22 mouse cellular contexts compared by ENCODE assay signal in the genomic region with DNA sequence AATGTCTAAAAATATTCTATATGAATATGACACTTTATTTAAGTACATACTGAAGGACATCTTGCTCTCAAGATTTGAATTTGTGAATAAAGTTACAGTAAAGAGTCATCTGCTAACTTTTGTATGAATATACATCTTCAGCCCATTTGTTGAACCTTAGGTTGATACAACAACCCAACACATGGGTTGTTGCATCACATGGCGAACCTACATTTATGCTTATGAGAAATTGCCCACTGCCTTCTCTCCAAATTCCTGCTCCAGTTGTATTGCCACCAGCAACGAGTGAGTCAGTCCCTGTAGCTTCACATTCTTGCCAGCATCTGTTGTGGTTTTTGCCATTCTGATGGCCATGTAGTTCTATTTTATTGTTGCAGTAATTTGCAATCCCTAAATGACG.
"Had no signal": no experiment of that assay in that cellular context is flagged by ENCODE, and none has a peak within 500 bp of the region (broad histone marks: within the 10 kb centered on the region; RNA-seq: fewer than 3 reads in every experiment).

No protein-coding gene starts in this region.

- H3K27me3 ChIP-seq: heart, embryonic 13.5 days; heart, embryonic 15.5 days; hindbrain, embryonic 13.5 days; hindbrain, embryonic 15.5 days; kidney, embryonic 15.5 days; limb, embryonic 13.5 days; limb, embryonic 15.5 days; liver, embryonic 12.5 days had no signal

- H3K36me3 ChIP-seq: heart, embryonic 13.5 days; heart, embryonic 15.5 days; hindbrain, embryonic 13.5 days; hindbrain, embryonic 15.5 days; kidney, embryonic 15.5 days; limb, embryonic 13.5 days; limb, embryonic 15.5 days; liver, embryonic 12.5 days had no signal

- H3K4me3 ChIP-seq: heart, adult 2 months; heart, embryonic 13.5 days; heart, embryonic 15.5 days; hindbrain, embryonic 13.5 days; hindbrain, embryonic 15.5 days; kidney, embryonic 15.5 days; limb, embryonic 13.5 days; limb, embryonic 15.5 days; liver, embryonic 12.5 days had no signal

- DNase-seq: gastrocnemius, postnatal 14 days; gastrocnemius, postnatal 36 days; heart, adult 11 months; heart, adult 2 months; heart, postnatal 14 days; heart, postnatal 36 days; kidney, adult 11 months; kidney, adult 2 months; kidney, adult 9 months; kidney, postnatal 14 days; kidney, postnatal 36 days; layer of hippocampus, adult 9-11 months; layer of hippocampus, postnatal 36 days; left cerebral cortex, postnatal 4 days had no signal
